Mouse (Mus musculus): ENCODE data around the gene Mrpl40.

Mrpl40 gene

GRCm38 (mm10) chr16:18833486-18833885 lies 43.2 kb downstream of the Mrpl40 start:
- ATAC-seq (ENCODE audit: insufficient number of reproducible peaks, low FRiP score, low TSS enrichment), result no peak

GRCm38 (mm10) chr16:18829102-18829501 lies 47.6 kb downstream of the Mrpl40 start:
- ATAC-seq (ENCODE audit: insufficient number of reproducible peaks, low FRiP score, low TSS enrichment), result no peak

- no peak for ATAC-seq (ENCODE audit: insufficient number of reproducible peaks, low FRiP score, low TSS enrichment)
Observed at GRCm38 (mm10) chr16:18828630-18829029, 48.0 kb downstream of the Mrpl40 start.

GRCm38 (mm10) chr16:18822925-18823324 lies 53.7 kb downstream of the Mrpl40 start:
- no peak for ATAC-seq (ENCODE audit: insufficient number of reproducible peaks, low FRiP score, low TSS enrichment)

- no peak for ATAC-seq (ENCODE audit: insufficient number of reproducible peaks, low FRiP score, low TSS enrichment)
Observed at GRCm38 (mm10) chr16:18822356-18822755, 54.3 kb downstream of the Mrpl40 start.
